Mouse (Mus musculus) G1E (cell line): ENCODE data around the gene Jak1.

Experiments
- CTCF ChIP-seq: IDR thresholded peaks from 2 replicates; pipeline ENCODE4 v1.5.1; 2012; ENCODE audit warnings: low read depth, low read length, inconsistent platforms, mixed read lengths
- GATA1 ChIP-seq: IDR thresholded peaks from 2 replicates; pipeline ENCODE4 v1.6.1; 2012; ENCODE audit warnings: borderline replicate concordance, low read length, inconsistent platforms, mixed read lengths
- GATA2 ChIP-seq: IDR thresholded peaks from 2 replicates; pipeline ENCODE4 v1.6.1; 2012; ENCODE audit warnings: low read depth, low read length, inconsistent platforms, borderline replicate concordance
- TAL1 ChIP-seq: conservative IDR thresholded peaks from 2 replicates; pipeline ENCODE4 v1.6.1; 2012; ENCODE audit warnings: low read depth, low read length, inconsistent platforms, mixed read lengths

DNA sequence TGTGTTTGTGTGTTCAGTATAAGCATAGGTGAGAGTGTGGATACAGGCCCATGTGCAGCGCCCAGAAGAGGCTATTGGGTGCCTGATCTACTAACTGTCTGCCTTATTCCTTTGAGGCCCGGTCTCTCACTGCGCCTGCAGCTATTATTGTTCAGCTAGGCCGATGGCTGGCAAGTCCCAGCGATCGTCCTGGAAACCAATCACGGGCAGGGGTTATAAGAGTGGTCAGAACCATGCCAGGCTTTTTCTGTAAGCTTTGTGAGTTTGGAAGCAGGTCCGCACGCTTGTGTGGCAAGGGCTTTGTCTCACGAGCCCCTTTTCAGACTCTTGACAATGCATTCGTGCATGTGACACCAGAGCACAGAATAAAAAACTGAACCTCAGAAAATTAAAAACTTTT is 23.2 kb upstream of the Jak1 start:
- TF ChIP-seq CTCF (no peak), TAL1 (no peak), GATA1 (no peak), GATA2 (no peak)
